Mouse (Mus musculus): ENCODE measurements around the gene Myo5c.

Myo5c gene

GRCm38 (mm10) chr9:75319365-75319764 is 87.5 kb downstream of the Myo5c start:
- no peak for DNase-seq (ENCODE audit: low spot score in 2 of 2)

GRCm38 (mm10) chr9:75322099-75322885 is 90.5 kb downstream of the Myo5c start:
- DNase-seq (ENCODE audit: low spot score in 2 of 2) = no peak

GRCm38 (mm10) chr9:75328047-75328446 is 96.2 kb downstream of the Myo5c start:
- DNase-seq (ENCODE audit: low spot score in 2 of 2) = no peak

- DNase-seq (ENCODE audit: low spot score in 2 of 2) = no peak
Measured at GRCm38 (mm10) chr9:75330821-75331220, 99.0 kb downstream of the Myo5c start.

GRCm38 (mm10) chr9:75334440-75334839 is 102.6 kb downstream of the Myo5c start:
- DNase-seq (ENCODE audit: low spot score in 2 of 2) = no peak

- DNase-seq (ENCODE audit: low spot score in 2 of 2) = no peak
Measured at GRCm38 (mm10) chr9:75338016-75338415, 106.2 kb downstream of the Myo5c start.

- DNase-seq (ENCODE audit: low spot score in 2 of 2) = no peak
Measured at GRCm38 (mm10) chr9:75342433-75342832, 110.6 kb downstream of the Myo5c start.

GRCm38 (mm10) chr9:75347458-75347857 is 115.6 kb downstream of the Myo5c start, which contains the start of gene Bcl2l10:
Gene Bcl2l10 (plus strand): TSS chr9:75347758.
- DNase-seq (ENCODE audit: low spot score in 2 of 2) = no peak

GRCm38 (mm10) chr9:75348066-75348465 is 116.2 kb downstream of the Myo5c start:
- DNase-seq (ENCODE audit: low spot score in 2 of 2) = no peak

GRCm38 (mm10) chr9:75348641-75349040 is 116.8 kb downstream of the Myo5c start:
- DNase-seq (ENCODE audit: low spot score in 2 of 2) = no peak

GRCm38 (mm10) chr9:75353094-75353493 is 121.3 kb downstream of the Myo5c start:
- no peak for DNase-seq (ENCODE audit: low spot score in 2 of 2)
